Mouse (Mus musculus): Measurements from ENCODE around the gene Itga9.

- TF ChIP-seq CTCF (IDR thresholded peaks at IDR 0.05; ENCODE audit: control insufficient read depth, insufficient read depth, insufficient replicate concordance, low read depth, low read length) = no peak
- TF ChIP-seq POLR2A (IDR thresholded peaks at IDR 0.05; ENCODE audit: control insufficient read depth, low read depth, low read length) = no peak
Measured at GRCm38 (mm10) chr9:118617237-118617636, 10.7 kb downstream of the Itga9 start.
